Mouse (Mus musculus): ENCODE results near the gene Ngef. TPM values are rescaled to one million over a fixed set of nuclear protein-coding genes. Genes with fewer than 3 reads are reported as not detected.

Gene Ngef
- polyA plus RNA-seq, 1 experiment, result 7.2 TPM

- no peak overlapping the region for H3K4me3 ChIP-seq (replicated peaks; ENCODE audit: extremely low read depth, low read depth, low read length)
- WGBS, result 85% methylated on average over 9 of the region's 9 CpGs
- TF ChIP-seq CTCF (IDR thresholded peaks at IDR 0.05; ENCODE audit: insufficient read depth, low read length) (no peak), POLR2A (IDR thresholded peaks at IDR 0.05; ENCODE audit: borderline replicate concordance, extremely low read depth, low read depth, low read length) (no peak)
- no peaks in the 10 kb centered on the region for H3K4me1 ChIP-seq (ENCODE audit: control insufficient read depth, insufficient read depth, low read length)
- DNase-seq, result no peak
Measured at GRCm38 (mm10) chr1:87527191-87527590, 46.5 kb downstream of the Ngef start.

- Histone ChIP-seq H3K4me1 (ENCODE audit: control insufficient read depth, insufficient read depth, low read length) (no peaks in the 10 kb centered on the region), H3K4me3 (replicated peaks; ENCODE audit: extremely low read depth, low read depth, low read length) (no peak overlapping the region)
- TF ChIP-seq POLR2A (IDR thresholded peaks at IDR 0.05; ENCODE audit: borderline replicate concordance, extremely low read depth, low read depth, low read length) (no peak), CTCF (IDR thresholded peaks at IDR 0.05; ENCODE audit: insufficient read depth, low read length) (no peak)
- 91% methylated on average over 7 of the region's 7 CpGs for WGBS
- DNase-seq, result no peak
Measured at GRCm38 (mm10) chr1:87525041-87525440, 48.6 kb downstream of the Ngef start.

GRCm38 (mm10) chr1:87521523-87521922, 52.1 kb downstream of the Ngef start:
- Histone ChIP-seq H3K4me1 (ENCODE audit: control insufficient read depth, insufficient read depth, low read length) (no peaks in the 10 kb centered on the region), H3K4me3 (replicated peaks; ENCODE audit: extremely low read depth, low read depth, low read length) (no peak overlapping the region)
- no peak for TF ChIP-seq CTCF (IDR thresholded peaks at IDR 0.05; ENCODE audit: insufficient read depth, low read length)
- 42% methylated on average over 1 of the region's 1 CpGs for WGBS
- no peak for DNase-seq

- no peak overlapping the region for H3K4me3 ChIP-seq (replicated peaks; ENCODE audit: extremely low read depth, low read depth, low read length)
- TF ChIP-seq CTCF (IDR thresholded peaks at IDR 0.05; ENCODE audit: insufficient read depth, low read length) (no peak), POLR2A (IDR thresholded peaks at IDR 0.05; ENCODE audit: borderline replicate concordance, extremely low read depth, low read depth, low read length) (no peak)
- DNase-seq, result no peak
Measured at GRCm38 (mm10) chr1:87520467-87520866, 53.2 kb downstream of the Ngef start.

GRCm38 (mm10) chr1:87510845-87511244, 62.8 kb downstream of the Ngef start:
- no peak for DNase-seq
- H3K4me1 ChIP-seq (ENCODE audit: control insufficient read depth, insufficient read depth, low read length), result no peaks in the 10 kb centered on the region; the same call in 1 of the 2 replicates
- H3K4me3 ChIP-seq (replicated peaks; ENCODE audit: extremely low read depth, low read depth, low read length), result no peak overlapping the region
- no peak for TF ChIP-seq CTCF (IDR thresholded peaks at IDR 0.05; ENCODE audit: insufficient read depth, low read length)
- TF ChIP-seq POLR2A (IDR thresholded peaks at IDR 0.05; ENCODE audit: borderline replicate concordance, extremely low read depth, low read depth, low read length), result no peak
- WGBS, result 16% methylated on average over 5 of the region's 5 CpGs

More at GRCm38 (mm10) chr1:87520467-87520866, 53.2 kb downstream of the Ngef start:
- no peaks in the 10 kb centered on the region for H3K4me1 ChIP-seq (ENCODE audit: control insufficient read depth, insufficient read depth, low read length)

GRCm38 (mm10) chr1:87510166-87510691, 63.4 kb downstream of the Ngef start:
- H3K4me3 ChIP-seq (replicated peaks; ENCODE audit: extremely low read depth, low read depth, low read length), result no peak overlapping the region
- under 1% methylated on average over 53 of the region's 61 CpGs for WGBS

GRCm38 (mm10) chr1:87509561-87510165, 64.0 kb downstream of the Ngef start, which contains the start of gene Neu2:
Gene Neu2 (plus strand): TSS chr1:87509889.
- DNase-seq, result no peak
- no peak within 1 kb of the TSS for H3K4me3 ChIP-seq (replicated peaks; ENCODE audit: extremely low read depth, low read depth, low read length)
- no peaks in the 10 kb centered on the region; the same call in 1 of the 2 replicates for H3K4me1 ChIP-seq (ENCODE audit: control insufficient read depth, insufficient read depth, low read length)
- WGBS, result 3% methylated on average over 56 of the region's 56 CpGs
- TF ChIP-seq POLR2A (IDR thresholded peaks at IDR 0.05; ENCODE audit: borderline replicate concordance, extremely low read depth, low read depth, low read length), result no peak
- TF ChIP-seq CTCF (IDR thresholded peaks at IDR 0.05; ENCODE audit: insufficient read depth, low read length), result no peak

More at GRCm38 (mm10) chr1:87510166-87510691, 63.4 kb downstream of the Ngef start:
- H3K4me1 ChIP-seq (ENCODE audit: control insufficient read depth, insufficient read depth, low read length), result no peaks in the 10 kb centered on the region; the same call in 1 of the 2 replicates
- TF ChIP-seq CTCF (IDR thresholded peaks at IDR 0.05; ENCODE audit: insufficient read depth, low read length), result no peak
- TF ChIP-seq POLR2A (IDR thresholded peaks at IDR 0.05; ENCODE audit: borderline replicate concordance, extremely low read depth, low read depth, low read length), result no peak
- no peak for DNase-seq

- 20% methylated on average over 26 of the region's 26 CpGs for WGBS
- Histone ChIP-seq H3K4me3 (replicated peaks; ENCODE audit: extremely low read depth, low read depth, low read length) (no peak overlapping the region), H3K4me1 (ENCODE audit: control insufficient read depth, insufficient read depth, low read length) (no peaks in the 10 kb centered on the region; the same call in 1 of the 2 replicates)
- DNase-seq, result no peak
- TF ChIP-seq POLR2A (IDR thresholded peaks at IDR 0.05; ENCODE audit: borderline replicate concordance, extremely low read depth, low read depth, low read length) (no peak), CTCF (IDR thresholded peaks at IDR 0.05; ENCODE audit: insufficient read depth, low read length) (no peak)
Measured at GRCm38 (mm10) chr1:87508591-87509560, 64.8 kb downstream of the Ngef start.

GRCm38 (mm10) chr1:87507857-87508256, 65.8 kb downstream of the Ngef start:
- DNase-seq, result no peak
- no peak overlapping the region for H3K4me3 ChIP-seq (replicated peaks; ENCODE audit: extremely low read depth, low read depth, low read length)
- 63% methylated on average over 6 of the region's 6 CpGs for WGBS
- TF ChIP-seq CTCF (IDR thresholded peaks at IDR 0.05; ENCODE audit: insufficient read depth, low read length), result no peak
- H3K4me1 ChIP-seq (ENCODE audit: control insufficient read depth, insufficient read depth, low read length), result no peaks in the 10 kb centered on the region; the same call in 1 of the 2 replicates
